Mouse (Mus musculus): Measurements from ENCODE around the gene Pdx1.
A peak's percentile ranks its signal among the peaks of the same experiment; 100 is the strongest.

The Pdx1 gene

DNA sequence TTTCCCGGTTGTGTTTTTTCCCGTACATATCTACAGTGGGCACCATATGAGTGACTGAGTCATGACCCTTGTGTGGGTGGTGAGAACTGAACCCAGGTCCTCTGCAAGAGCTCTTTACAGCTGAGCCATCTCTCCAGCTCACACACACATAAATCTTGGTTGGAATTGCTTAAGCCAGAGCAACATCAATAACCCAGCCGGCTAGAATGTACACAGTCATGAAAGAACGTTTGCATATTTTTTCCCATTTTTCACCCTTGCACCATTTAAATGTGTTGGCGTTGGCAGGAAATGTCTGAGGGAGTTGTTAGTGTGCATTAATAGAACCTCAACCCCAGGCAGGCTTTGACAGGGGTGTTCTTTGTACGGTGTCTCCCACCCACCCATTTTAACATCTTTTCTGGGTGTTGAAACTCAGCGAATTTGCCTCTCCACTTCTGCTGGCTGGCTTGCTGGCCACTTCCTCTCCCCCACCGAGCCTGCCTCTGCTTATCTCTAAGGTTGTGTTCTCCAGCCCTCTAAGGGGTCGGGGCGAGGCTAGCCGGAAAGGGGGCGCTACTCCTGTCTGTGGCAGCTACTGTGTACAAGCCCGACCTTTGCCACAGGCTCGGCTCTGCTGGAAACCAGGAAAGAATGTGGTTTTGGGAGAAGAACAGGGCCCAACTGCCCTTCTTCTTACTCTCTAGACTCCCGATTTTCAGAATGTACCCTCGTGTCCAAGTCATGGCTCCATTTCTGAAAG, 22.2 kb downstream of the Pdx1 start:
- DNase-seq, result no peak

DNA sequence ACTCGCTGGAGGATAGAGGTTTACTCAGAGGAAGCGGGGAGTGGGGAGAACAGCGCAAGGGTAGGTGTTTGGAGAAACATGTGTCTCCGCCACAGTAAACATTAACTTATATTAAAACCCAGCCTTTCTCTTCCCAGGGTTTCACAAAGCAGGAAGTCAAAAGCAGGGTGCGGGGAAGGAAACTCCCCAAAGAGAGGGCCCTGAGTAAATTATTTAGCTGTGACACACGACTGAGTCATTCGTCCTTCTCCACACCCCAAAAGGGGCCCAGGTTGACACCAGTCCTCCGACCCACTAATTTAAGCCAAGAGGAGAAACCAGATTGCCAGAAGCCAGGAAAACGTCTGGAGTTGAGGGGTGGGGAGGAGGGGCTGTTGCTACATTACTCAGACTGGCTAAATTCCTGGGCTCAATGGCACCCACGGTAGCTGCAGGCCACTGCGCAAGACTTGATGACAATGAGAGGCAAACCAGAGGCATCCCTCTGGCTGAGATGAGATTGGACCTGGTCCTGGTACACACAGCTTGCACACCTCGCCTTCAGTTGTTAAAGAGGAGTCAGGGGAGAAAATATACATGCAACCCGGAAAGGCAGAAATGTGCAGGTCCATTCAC, 22.9 kb downstream of the Pdx1 start:
- no peak for DNase-seq

DNA sequence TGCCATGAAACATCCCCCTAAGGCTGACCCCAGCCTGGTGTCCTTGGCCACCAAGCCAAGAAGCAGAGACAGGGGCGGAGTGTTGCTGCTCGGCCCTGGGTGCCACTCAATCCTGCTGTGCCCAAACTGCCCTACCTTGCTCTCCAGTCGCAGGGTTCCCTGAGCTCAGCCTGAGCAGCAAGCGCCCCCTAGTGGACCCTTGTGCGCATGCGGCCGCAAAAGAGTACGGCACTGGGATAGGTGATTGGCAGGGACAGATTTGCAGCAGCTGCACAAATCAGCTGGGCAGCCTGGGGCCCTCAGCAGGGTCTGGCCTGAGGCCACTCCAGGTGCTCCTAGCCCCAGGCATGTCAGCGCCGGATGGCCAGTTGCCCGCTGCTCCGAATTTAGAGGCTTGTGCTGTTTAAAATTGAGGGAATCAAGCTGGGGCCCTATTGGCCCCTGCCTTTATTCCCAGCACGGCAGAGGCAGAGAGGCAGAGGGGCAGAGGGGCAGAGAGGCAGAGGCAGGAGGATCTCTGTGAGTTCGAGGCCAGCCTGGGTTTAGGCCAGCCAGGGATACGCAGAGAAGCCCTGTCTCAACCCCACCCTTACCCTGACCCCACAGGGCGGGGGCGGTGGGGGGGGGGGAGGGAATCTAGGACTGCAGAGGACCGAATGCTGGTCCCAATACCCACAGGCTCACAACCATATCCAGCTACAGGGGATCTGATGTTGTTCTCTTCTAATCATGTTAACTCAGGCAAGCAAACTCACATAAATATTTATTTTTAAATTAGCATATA, 23.6 kb downstream of the Pdx1 start:
- peak; percentile 60 for DNase-seq

DNA sequence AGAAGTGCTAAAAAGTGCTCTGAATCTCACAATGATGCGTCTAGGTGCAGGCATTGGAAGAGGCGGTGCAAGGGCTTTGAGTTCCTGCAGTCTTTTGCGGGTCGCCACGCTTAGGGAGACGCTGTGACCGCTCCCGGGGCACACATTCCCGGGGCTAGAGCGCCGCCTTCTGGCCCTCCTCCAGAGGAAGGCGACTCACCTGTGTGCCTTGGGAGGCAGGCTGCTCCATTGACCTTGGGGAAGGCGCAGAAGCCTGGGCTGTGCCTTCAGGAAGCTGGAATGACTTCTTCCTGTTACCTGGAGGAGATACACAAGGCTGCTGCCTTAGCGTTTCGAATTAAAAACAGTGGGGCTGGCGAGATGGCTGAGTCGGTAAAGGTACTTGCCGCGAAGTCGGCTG, 24.4 kb downstream of the Pdx1 start:
- DNase-seq, result no peak

DNA sequence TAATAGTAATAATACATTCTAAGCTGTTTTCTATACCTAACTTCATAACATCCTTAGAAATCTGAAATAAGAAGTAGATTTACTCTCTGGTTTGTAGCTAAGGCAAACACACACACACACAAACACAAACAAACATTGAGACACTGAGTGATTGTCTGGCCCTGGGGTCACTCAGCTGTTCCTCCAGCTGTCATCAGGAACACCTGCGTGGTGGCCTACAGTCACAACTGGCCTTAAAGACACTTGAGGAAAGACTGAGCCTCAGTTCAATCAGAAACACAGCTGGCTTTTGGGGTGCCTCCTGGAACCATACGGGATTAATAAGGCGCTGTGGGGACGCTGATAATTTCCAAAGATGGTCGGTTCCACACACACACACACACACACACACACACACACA, 27.5 kb downstream of the Pdx1 start:
- DNase-seq, result no peak

DNA sequence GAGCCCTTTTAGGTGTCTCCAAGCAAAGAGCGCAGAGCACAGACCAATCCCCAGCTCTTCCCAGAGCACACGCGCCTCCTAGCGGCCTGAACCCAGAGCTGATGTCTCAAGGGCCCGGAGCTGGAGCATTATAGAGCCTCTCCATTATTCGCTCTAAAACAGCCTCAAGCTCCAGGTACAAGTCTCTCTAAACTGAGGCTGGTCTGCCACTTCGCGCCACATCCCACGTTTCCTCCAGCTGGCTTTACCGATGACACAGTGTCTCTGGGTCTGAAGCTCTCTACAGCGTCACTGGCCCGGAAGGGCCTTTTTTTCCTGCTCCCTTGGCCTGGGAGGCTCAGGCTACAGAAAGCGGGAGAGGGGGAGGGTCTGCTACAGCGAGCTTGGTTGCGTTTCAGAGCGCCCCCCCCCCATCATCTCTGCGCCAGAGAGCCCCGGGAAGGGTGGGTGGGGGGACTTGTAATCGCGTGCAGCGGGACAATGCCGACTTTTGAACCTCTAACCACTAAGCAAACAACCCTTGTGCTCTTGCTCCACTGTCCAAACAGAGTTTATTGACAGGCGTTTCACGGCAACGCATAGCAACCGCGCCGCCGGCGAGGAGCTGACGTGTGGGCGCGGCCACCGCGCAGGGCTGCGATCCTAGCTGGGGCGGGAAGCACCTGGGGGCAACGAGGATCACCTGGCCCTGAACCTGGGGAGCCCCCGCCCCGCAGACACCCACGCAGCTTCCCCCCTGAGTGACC, 29.7 kb downstream of the Pdx1 start:
- DNase-seq, result peak; percentile 27

DNA sequence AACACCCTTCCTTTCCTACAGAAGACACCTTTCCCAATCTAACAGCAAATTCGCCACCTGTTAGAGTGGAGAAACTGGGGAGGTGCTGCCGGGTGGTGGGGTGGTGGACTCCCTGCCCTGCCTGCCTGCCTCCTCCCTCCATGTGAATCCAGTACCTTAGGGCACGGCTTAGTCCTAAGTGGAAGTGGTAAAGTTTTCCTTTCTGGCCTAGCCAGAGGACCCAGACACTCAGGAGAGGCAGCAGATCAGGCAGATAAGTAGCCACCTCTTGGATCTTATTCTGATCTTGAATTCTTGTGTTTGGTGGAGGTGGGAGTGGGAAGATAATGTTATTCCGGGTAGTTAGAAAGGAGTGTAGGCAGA, 30.2 kb downstream of the Pdx1 start:
- no peak for DNase-seq

DNA sequence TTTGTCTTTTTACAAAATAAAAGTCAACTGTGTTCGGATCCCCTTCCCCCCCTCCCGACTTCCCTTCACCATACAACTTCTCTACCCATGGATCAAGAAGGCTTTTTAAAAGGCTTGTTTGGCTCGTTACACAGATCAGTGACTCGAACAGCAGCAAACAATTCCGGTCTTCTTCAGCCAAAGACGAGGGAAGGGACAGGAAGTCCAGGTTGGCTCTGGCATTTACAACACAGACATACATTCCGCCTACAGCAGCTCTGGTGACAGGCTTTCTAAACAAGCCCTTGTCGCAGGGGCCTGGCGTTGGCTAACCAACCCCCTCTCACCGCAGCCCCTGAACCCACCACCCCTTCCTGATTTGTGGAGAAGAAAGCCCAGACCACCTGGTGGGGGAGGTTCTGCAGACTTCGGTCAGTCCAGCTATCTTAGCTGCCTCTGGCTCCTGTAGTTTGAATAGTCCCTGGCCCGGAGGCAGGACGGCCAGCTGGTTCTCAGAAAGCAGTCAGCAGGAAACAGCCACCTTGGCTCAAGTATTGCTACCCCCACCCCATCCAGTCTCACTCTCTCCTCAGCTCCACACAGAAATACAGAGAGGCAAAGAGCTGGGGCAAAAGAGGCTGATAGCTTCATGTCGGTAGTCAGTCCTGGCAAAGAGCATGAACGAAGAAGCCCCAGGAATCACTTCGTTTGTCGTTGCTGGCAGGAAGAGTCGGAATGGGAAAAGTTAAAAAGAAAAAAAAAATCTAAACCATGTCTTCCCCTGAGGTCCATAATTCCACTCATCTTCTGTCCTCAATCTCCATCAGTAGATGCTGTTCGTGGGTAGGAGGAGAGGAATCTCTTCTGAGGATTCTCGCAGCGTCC, 31.4 kb downstream of the Pdx1 start:
- no peak for DNase-seq

DNA sequence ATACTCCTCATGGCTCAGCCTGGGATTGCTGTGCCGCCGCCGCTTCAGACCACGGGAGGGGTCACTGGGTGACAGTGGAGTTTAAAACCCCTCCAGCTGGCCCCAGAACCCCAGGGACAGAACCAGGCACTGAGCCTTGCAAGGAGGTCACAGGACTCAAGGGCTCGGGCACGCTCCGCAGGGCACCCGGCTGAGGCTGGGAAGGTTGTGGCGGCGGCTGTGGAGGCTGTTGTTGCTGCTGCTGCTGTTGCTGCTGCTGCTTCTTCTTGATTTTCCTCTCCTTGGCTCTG, 32.0 kb downstream of the Pdx1 start:
- no peak for DNase-seq

DNA sequence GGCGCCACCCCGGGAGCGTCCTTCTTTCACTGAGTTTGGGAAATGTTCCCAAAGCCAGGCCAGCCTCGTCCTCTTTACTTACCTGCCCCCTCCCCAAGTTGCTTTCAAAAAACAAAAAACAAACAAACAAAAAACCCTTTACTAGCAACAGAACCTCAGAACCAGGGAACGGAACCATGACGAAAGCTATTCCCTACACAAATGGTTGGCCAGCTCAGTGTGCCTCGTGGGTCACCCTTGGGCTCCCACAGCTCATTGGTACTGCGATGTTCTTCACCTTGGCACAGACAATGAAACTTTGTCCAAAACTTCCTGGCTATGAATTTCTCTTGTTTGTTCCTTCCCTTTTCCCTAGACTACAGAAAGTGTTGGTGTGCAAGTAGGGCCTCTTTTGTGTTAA, 32.4 kb downstream of the Pdx1 start:
- DNase-seq, result no peak

DNA sequence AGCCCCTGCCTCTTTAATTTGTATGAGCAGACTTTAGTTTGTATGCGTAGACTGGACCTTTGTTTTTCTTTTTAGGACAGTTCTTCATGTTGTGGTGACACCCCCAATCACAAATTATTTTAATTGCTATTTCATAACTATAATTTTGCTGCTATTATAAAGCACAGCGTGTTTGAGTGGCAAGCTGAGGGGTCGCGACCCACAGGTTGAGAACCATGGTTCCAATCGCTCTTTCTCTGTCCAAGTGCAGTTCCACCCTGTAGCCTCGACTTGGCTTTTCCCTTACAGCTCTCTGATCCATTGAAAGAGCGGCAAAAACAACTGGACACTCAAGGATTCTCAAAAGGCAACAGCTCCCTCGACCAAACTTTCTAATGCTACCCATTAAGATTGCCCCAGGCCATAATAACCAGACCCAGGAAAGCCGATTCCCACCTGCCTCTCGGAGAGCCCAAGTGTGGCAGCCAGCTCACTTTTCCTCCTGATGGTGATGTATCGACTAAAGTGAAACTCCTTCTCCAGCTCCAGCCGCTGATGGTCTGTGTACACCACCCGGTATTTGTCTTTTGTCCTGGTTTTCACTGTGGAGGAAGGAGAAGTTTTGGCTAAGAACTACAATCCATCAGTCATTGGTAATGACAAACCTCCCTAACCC, 33.1 kb downstream of the Pdx1 start:
- DNase-seq, result no peak

DNA sequence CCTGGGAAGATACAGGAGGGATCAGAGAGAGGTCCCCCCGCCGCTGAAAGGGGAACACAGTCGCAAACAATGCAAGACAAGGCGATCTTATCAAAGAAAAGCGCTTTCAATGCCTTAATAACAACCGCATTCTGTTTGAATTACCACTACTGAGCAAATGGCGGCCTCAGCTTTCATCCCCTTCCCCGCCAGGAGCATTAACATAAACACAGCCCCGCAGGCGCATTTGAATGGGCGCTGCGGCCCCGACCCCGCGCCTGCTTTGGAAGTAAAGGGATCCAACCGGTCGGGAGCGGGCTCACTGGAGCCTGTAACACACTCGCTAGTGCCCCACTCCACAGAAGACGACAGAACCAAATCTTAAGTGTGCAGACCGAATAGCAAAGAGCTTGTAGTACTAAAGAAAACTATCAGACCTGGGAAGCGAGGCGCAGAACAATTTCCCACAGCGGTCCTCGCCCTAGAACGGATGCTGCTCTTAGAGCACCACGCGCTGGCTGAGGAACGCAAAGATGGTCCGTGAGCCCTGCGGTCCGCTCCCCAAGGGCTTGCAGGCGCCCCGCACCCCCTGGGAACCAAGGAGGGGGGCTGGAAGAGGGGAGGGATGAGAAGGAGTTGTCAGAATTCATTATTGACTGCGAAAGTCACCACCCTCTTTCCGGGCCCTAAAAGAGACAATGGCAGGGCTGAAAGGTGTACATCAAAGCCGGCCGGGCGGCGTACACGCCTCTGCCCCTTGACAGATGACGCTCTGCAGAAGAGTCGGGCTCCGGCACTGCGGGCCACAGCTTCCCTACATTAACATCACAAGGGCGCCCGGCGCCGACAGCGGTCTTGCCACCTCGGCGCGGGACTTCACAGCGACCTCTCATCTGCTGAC, 34.8 kb downstream of the Pdx1 start:
- no peak for DNase-seq

DNA sequence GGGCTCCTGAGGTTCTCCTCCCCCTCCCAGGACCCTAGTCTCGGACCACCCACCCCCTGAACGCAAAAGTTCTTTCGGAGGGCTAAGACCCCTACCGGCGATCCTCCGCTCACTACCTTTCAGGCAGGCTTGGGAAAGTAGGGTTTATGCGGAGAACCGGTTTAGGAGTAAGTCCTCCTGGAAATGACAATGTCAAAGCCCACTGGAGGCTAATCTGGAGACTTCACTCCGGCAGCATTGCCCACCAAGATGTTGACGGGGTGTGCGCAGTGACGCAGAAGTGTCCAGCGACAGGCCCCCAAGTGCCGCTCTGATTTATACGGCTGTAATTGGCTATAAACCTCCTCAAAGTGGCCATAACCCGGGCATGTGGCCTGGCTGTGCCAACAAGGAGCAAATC, 35.4 kb downstream of the Pdx1 start:
- no peak for DNase-seq

DNA sequence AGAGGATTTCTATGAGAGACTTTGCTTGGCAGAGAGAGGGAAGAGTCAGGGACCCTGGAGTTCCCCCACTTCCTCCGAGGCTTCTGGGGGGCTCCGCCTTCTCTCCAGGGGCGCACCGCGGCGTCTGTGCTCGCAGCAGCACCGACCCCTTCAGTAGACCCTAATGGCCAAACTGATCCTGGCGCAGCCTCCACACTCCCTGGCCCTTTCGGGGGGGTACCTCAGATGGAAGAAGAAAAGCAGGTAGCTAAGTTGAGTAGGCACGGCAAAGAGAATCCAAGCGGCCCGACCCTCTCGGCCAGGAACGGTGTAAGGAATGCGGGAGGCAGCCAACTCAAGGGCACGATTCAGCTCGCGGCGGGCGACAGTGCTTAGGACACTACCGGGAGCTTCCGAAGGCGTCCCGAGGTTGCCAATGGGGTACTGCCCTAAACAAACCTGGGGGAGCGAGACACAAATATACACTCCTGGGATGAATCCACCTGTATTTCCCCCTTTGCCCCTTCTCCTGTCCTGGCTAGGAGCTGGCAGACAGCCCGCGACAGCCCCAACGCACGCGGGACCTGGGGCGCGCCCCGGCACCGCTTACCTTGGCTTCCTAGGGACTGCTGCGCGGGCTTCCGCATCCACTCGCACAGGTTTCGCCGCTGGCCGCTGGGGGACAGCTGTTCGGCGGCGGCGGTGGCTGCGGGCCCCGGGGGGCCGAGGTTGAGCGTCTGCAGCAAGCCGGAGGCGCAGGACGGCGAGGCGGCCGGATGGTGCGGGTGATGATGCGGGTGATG, 36.3 kb downstream of the Pdx1 start:
- no peak for DNase-seq

DNA sequence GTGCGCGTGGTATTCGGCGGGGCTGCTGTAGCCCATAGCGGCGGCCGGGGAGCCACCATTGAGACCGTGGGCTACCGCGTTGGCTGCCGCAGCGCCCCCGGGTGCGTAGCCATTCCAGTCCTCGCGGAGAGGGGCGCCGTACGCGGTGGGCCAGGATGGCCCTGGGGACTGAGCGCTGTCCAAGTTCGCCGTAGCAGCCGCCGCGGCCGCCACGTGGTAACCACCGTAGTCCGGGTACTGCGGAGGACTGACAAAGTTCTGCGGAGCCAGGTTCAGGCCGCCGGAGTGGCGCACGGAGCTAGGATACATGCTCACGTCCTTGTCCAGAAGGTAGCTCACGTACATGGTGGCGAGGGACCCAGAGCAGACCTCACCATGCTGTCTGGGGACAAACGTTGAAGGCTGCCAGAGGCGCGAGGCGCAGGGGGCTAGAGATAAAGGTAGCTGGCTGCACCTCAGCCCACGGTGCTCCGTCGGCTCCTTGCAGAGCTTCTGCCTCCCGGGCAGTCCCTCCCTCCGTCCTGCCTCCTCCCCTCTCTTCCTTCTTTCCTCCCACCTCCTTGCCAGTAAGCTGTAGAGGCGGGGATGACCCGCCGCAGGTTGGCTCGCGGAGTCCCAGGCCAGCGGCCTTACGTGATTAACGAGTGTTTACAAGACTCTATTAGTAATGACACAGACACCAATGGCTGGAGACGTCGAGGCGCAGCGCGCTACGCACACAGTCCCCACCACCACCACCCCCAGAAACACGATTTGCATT, 37.1 kb downstream of the Pdx1 start, which contains the start of gene Cdx2:
Cdx2 (minus strand) TSS at position 633 of the 760 bp plus-strand sequence.
- no peak for DNase-seq

DNA sequence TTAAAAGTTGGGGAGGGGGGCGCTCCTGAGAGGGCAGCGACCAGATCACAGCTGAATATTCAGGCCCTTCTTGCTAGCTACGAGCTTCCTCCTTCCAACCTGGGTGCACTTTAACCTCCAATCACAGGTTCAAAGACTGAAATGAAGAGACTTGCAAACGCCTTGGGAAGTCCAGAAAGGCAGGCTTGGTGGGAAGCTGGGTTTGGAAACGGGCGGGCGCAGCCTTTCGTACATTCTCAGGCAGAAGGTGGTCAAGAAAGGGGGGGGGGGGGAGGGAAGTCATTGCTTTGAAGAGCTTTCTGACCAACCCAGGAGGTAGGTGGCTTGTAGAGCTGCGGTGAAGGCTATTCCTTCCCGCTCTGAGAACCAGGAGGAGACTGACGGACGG, 37.6 kb downstream of the Pdx1 start:
- DNase-seq, result no peak

DNA sequence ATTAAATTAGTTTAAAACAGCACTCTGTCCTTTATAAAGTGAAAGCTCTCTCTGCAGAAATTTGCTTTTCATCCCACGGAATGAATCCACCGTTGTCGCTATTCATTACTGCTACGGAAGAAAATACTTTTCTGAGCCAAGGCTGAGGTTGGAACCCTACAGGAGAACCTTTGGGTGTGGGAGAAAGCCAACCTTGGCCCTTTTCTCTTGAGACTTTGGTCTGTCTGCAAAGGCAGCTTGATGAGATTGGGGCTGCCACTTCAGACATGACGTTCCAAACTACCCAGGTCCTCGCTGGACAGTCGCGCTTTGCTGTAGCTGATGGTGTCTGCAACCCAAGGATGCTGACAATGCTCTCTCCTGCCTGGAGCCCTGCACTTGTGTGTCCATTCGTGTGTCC, 38.7 kb downstream of the Pdx1 start:
- no peak for DNase-seq

DNA sequence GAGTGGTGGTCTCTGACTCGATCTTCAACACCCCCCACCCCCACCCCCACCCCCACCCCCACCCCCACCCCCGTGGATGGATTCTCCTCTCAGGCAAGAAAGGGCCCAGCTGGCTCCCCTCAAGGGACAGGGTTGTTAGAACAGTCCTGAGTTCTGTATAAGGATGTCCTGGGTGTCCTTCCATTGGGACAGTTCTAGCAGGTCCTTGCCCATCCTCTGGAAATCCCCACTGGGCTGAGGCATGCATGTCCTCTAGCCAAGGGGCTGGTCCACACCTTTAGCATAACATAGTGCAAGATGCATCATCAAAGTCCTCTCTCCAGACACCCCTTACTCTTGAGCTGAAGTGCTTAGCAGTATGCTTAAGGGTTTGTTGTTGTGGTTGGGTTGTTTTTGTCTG, 40.0 kb downstream of the Pdx1 start:
- no peak for DNase-seq

Measured in kidney, postnatal 14 days (tissue).